1 mouse cellular context compared by ENCODE assay signal in the genomic region with DNA sequence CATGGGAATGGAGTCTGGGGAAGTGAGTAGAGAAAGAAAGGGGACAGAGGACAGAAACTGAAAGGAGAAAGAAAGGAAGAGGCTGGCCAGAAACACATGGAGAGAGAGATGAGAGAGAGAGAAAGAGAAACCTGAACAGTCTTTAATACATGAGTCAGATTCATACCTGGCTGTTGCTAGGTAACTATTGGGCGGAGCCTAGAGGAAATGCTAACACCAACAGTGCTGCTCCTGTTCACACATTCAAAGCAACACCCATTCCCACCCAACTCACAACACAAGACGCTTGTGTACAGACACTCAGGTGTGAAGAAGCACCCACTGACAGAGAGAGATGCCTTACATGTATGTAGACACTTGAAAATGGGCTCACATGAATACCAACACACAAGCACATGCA.
TF ChIP-seq lines count a peak whose summit lies in the region.

No protein-coding gene starts in this region.

TF ChIP-seq in CH12.LX, 34 proteins besides CTCF, POLR2A, EP300 and RAD21:
- TF ChIP-seq NRF1 (IDR thresholded peaks at IDR 0.05; ENCODE audit: low read depth, low read length) (no peak), JUN (IDR thresholded peaks at IDR 0.05; ENCODE audit: insufficient read depth, low read depth, low read length) (no peak), CHD1 (IDR thresholded peaks at IDR 0.05; ENCODE audit: low read depth, low read length) (no peak), MYC (IDR thresholded peaks at IDR 0.05; ENCODE audit: low read depth, low read length) (no peak), TBP (conservative IDR thresholded peaks at IDR 0.05; ENCODE audit: low read depth, low read length) (no peak), JUND (conservative IDR thresholded peaks at IDR 0.05; ENCODE audit: low read depth, low read length) (no peak), POLR2AphosphoS2 (IDR thresholded peaks at IDR 0.05; ENCODE audit: low read depth, low read length) (no peak)
TF ChIP-seq in CH12.LX: peak in this region for 0.
